Mouse (Mus musculus) inflammation-experienced regulatory T-cells, adult 6 months (primary cell): Measurements from ENCODE around the gene Coa6. TPM values are rescaled to one million over a fixed set of nuclear protein-coding genes. Genes with fewer than 3 reads are reported as not detected.
"Not testable (repeated sequence)": the region's sequence is repeated elsewhere in the genome, so short reads cannot be mapped to it uniquely, and the experiment has no call there.

Source experiments
- ATAC-seq: one replicate; pipeline ENCODE4 v1.8.0; 2017
- polyA plus RNA-seq, 3 experiments: library from polyadenylated mRNA; unstranded; fragments of 100-300 nt; shearing (Covaris generic); gene quantifications; one replicate each; pipeline ENCODE4 v1.2.1; 2017

The Coa6 gene
- 10 to 100 TPM; 43.4 to 59.4 (median 48.4) TPM for polyA plus RNA-seq

DNA sequence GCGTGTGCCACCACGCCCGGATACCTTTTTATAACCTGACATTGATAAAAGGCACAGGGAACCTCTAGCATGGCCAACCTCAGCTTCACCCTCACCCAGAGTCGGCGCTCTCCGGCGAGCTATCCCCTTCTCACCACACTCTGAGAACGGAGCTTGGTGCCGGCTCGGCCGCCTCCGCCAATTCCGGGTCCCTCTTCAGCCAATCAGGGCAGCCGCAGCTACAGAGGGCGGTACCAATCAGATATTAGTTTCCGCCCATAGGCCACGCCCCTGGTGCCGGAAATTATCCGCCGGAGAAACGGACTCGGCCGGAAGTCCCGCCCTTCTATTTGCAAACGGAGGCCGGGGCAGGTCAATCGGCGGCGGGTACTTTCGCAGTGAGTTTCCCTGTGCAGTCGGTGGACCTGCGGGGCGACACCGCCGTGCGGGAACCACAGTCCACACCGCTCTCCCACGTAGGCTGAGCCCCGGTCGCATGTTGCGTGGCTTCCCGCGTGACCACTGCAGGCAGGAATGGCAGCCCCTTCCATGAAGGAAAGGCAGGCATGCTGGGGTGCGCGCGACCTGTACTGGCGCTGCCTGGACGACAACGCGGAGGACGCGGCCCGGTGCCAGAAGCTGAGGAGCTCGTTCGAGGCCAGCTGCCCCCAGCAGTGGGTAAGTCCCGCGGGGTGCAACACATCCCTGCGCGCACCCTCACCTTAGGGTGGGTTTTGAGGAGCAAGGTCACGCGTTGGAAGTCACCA is at the start of gene Coa6:
Coa6 (plus strand) TSS at position 342 of the 746 bp plus-strand sequence.
- ATAC-seq: peak; percentile 98

DNA sequence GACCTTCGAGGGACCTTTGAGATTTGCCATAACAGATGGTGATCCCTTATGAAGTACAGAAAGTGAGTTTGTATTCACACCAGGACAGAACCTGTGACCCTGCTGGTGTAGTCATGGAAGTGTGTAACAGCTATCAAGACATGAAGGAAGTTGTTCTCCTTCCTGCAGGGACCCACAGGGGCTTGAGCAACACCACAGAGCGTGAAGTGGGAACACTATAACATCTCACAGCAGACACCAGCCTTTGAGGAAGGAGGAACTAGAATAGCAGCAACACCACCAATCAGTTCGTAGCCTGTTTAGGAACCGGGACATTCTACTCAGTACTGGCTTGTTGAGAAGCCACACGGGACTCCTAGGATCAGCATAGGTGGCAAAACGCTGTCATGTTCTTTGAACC is 42.7 kb upstream of the Coa6 start:
- ATAC-seq: no peak

- no peak for ATAC-seq
Measured at GRCm38 (mm10) chr8:126380141-126380540, 42.2 kb upstream of the Coa6 start.

DNA sequence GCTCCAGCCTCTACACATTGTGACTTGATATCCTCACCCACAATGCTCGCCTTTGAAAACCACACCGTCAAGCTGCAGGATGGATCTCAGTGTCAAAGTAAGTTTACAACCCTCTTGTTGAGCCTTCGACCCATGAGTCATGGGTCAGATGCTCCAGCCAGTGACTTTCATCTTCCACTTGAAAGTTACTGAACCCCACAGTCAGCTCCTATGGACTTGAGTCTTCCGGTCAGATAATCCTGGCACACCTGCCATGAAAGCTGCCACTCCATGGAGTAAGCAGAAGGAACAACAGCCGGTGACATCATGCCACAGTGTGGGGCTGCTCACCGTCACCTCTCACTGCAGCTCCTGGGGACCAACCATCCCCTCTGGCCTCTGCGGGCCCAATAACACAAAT is 41.0 kb upstream of the Coa6 start:
- ATAC-seq: no peak

DNA sequence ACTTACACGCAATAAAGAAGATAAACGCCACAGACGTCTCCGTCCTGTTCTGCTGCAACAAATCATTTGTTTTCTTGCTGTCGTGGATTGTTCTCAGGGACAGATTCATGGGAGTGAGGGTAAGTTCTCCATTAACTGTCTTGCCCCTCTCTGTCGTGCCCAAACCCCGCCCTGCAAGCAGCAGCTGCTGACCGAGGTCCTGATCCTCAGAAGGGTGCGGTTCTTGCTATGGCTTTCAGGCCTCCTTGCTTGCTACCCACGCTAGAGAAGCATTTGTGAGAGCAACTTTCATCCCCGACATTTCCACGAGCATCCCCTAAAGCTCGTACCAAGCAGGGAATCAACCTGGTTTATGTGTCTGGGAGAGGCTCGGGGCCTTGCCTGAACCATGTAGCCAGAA is 40.1 kb upstream of the Coa6 start:
- no peak for ATAC-seq

- no peak for ATAC-seq
Measured at GRCm38 (mm10) chr8:126382749-126383148, 39.6 kb upstream of the Coa6 start.

DNA sequence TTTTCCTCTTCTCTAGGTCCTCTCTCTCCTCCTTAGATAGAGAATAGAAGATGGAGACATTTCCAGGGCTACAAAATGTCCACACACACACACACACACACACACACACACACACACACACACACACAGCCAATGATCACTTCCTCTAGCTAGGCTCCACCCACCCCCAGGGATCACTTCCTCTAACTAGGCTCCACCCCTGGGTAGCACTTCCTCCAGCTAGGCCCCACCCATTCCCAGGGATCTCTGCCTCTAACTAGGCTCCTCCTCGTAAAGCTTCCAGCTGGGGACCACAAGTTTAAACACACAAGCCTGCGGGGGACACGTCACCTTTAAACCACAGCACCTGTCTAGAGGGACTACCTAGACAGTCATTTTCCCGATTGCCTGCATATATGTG is 34.7 kb upstream of the Coa6 start:
- no peak for ATAC-seq

- ATAC-seq: no peak
Measured at GRCm38 (mm10) chr8:126391541-126391940, 30.8 kb upstream of the Coa6 start.

GRCm38 (mm10) chr8:126395386-126395785 is 26.9 kb upstream of the Coa6 start:
- no peak for ATAC-seq

DNA sequence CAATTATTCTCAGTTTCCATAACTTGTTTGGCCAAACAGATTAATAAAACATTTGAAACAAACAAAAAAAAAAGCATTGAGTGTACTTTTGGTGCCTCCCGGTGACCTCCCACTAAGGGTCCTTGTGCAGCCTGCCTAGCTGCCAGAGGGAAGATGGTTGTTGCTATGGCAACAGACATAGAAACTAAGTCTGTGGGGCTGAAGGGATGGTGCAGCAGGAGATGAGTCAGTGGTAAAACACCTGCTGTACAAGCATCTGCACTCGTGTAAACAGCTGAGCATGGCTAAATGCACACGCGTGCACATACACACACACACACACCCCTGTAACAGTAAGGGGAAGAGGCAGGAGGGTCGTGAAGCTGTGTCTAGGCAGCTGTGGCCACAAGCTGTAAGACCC is 26.4 kb upstream of the Coa6 start:
- ATAC-seq: no peak

- no peak for ATAC-seq
Measured at GRCm38 (mm10) chr8:126398349-126398748, 24.0 kb upstream of the Coa6 start.

- not testable (repeated sequence) for ATAC-seq
Measured at GRCm38 (mm10) chr8:126404550-126404949, 17.8 kb upstream of the Coa6 start.

- ATAC-seq: no peak
Measured at GRCm38 (mm10) chr8:126405030-126405429, 17.3 kb upstream of the Coa6 start.

- ATAC-seq: no peak
Measured at GRCm38 (mm10) chr8:126420834-126421233, 1.5 kb upstream of the Coa6 start.

- no peak for ATAC-seq
Measured at GRCm38 (mm10) chr8:126422920-126423300, 595 bp downstream of the Coa6 start.

- ATAC-seq: no peak
Measured at GRCm38 (mm10) chr8:126424163-126424562, 1.8 kb downstream of the Coa6 start.

DNA sequence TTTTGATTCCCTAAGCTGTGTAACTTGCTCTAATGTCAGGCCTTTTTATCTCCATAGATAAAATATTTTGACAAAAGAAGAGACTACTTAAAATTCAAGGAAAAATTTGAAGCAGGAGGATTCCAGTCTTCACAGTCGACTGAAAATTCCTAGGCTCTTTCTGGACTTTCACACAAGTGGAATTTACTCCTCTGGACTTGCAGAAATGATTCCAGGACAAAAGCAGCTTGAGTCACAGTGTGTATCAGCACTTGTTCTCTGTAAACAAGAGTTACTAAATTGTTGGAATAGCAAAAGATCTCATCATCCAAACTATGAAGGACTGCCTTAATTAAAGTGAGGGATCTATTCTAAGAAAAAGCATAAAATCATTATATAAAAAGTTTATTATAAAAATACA is 2.6 kb downstream of the Coa6 start:
- ATAC-seq: no peak

DNA sequence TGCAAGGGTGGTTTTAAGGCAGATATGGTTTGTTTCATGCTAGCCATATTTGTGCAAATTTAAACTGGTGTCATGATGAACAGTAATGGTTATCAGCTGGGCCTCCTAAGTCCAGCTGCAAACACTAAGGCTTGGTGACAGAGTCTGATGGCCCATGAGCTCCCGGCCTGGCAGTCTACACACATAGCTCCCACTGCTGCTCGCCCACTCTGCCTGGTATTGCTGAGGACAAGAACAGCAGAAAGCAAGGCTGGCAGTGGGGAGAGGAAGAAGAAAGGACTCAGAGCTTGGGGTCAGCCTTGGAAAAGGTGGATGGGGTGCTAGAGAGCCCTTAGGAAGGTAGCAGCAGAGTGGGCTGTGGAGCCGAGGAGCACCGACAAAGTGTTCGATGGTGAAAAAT is 7.3 kb downstream of the Coa6 start:
- ATAC-seq: no peak

DNA sequence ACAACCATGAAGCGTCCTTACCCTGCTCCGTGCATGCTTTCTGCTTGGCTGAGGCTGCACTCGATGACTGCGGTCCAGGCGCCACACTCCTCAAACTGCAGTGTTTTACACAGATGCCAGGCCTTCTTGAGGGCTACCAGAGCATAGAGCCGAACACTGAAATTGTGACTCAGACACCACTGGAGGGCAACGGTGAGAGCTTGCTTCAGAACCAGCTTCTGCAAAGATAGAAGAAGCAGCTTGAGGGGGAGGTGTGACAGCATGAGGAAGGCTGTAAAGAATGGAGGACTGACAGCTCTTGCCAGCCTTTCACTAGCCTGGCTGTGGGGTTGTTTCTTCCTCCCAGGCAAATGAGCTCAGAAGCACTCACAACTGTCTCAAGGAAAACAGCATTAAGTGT is 11.5 kb downstream of the Coa6 start:
- ATAC-seq: no peak

DNA sequence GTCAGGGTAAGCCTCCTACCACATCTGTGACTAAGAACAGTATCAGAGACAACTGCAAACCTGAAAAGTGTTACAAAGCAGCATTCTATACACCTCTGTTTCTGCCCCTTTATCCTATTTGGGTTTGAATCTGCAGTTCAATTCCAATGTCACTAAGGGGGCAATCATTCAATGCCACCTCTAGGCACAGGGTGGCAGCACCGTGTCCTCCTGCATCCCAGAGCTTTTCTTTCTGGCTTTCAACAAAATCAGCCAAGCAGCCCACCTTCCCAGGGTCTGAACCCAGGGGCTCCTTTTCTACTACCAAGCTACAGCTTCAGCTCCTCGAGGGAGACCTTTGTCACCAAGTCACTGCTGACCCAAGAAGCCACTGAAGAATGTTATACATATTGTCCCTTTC is 16.6 kb downstream of the Coa6 start:
- no peak for ATAC-seq

GRCm38 (mm10) chr8:126451158-126451557 is 28.8 kb downstream of the Coa6 start:
- no peak for ATAC-seq

GRCm38 (mm10) chr8:126455383-126455782 is 33.1 kb downstream of the Coa6 start:
- ATAC-seq: no peak

DNA sequence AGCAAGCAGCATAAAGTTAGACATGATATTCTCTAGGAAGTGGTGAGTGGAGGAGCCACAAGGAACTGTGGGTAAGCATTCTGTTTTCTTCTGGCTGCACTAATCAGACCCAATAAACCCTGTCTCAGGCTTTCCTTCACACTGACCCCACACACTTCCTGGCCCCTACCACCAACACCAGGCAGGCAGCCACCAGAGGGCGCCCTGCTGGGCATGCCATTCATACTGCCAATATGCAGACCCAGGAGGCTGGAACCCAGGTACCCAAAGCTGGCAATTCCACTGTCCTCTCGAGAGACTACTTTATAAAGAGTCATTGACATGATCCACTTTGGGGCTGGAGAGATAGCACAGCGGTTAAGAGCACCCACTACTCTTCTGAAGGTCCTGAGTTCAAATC is 38.0 kb downstream of the Coa6 start:
- no peak for ATAC-seq

- no peak for ATAC-seq
Measured at GRCm38 (mm10) chr8:126461735-126462134, 39.4 kb downstream of the Coa6 start.

DNA sequence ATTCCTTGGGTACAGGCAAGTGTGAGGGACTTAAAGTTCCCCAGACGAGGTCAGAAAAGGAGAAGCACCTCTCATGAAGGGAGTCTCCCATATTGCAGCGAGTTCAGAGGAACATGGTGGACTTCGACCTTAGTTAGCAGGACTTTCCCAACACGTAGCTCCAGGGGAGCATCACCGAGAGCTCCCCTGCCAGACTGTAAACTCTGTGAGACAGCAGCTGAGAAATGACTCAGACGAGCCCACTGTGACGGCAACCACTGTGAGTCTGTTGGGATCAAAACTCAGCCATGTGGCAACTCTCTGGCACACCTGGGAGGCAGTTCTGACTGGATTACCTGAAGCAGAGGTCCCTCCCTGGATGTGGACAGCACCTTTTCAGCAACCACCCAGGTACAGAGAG is 41.8 kb downstream of the Coa6 start:
- ATAC-seq: no peak
